Comparison of ENCODE assay signal across 13 mouse cellular contexts in genomic region chr2:92402591-92403326, GRCm38 (mm10). TPM values are rescaled to one million over a fixed set of nuclear protein-coding genes. Genes with fewer than 3 reads are reported as not detected.
A peak's percentile ranks its signal among the peaks of the same experiment; 100 is the strongest.
DNase-seq lines count a peak whose midpoint lies in the region; ATAC-seq and TF ChIP-seq lines count a peak whose summit lies in the region.
"Had no signal": no experiment of that assay in that cellular context is flagged by ENCODE, and none has a peak within 500 bp of the region (broad histone marks: within the 10 kb centered on the region; RNA-seq: fewer than 3 reads in every experiment).

No protein-coding gene starts in this region.

- 40% methylated on average over 4 of the region's 4 CpGs for WGBS in hindbrain, postnatal 0 days

- intact Hi-C loops in left cerebral cortex, postnatal 4 days (cut with DNase I) = no loop called here

- no peaks in the 10 kb centered on the region for H3K9me3 ChIP-seq in hindbrain, postnatal 0 days (ENCODE audit: low read length)

- DNase-seq in frontal cortex, postnatal 10 days (ENCODE audit: low spot score in 2 of 2) = no peak
- peak; percentile 81 for DNase-seq in left cerebral cortex, postnatal 4 days
- no peak for DNase-seq in left cerebral cortex, adult 9 months (ENCODE audit: low spot score in 2 of 2)
- peak; percentile 84 to 88 for DNase-seq in cerebellum, adult 18-20 months
- DNase-seq in hindbrain, postnatal 0 days (ENCODE audit: low spot score) = peak; percentile 68
- DNase-seq in embryo, embryonic 9.5 days (ENCODE audit: extremely low spot score) = no peak
- no peak for DNase-seq in embryo, embryonic 11 days
- DNase-seq: B cell, adult 2 months; lung, postnatal 10 days; right cerebral cortex, postnatal 4 days had no signal

- peaks cover 15% of the 10 kb centered on the region for H3K4me1 ChIP-seq in hindbrain, postnatal 0 days (ENCODE audit: insufficient read depth, low read length)

- no peak overlapping the region for H3K4me2 ChIP-seq in hindbrain, postnatal 0 days (ENCODE audit: low read depth, low read length)
- H3K4me2 ChIP-seq: heart, embryonic 11.5 days had no signal

- H3K36me3 ChIP-seq in hindbrain, postnatal 0 days (ENCODE audit: insufficient read depth, low read length) = peaks cover 26% of the 10 kb centered on the region

- ATAC-seq in frontal cortex, adult (ENCODE audit: low TSS enrichment) = peak; percentile 62
- ATAC-seq in hindbrain, postnatal 0 days = peak; percentile 55

- no peak overlapping the region for H3K4me3 ChIP-seq in hindbrain, postnatal 0 days (ENCODE audit: low read length)

- no peak for TF ChIP-seq CTCF in hindbrain, postnatal 0 days (IDR thresholded peaks at IDR 0.05; ENCODE audit: low read depth)

- H3K27ac ChIP-seq in hindbrain, postnatal 0 days = peak overlapping the region; percentile 86
- H3K27ac ChIP-seq: stomach, postnatal 0 days had no signal

- H3K9ac ChIP-seq in hindbrain, postnatal 0 days (replicated peaks; ENCODE audit: low read length) = no peak overlapping the region; the same call in 1 of the 2 replicates

- H3K27me3 ChIP-seq in hindbrain, postnatal 0 days (ENCODE audit: insufficient read depth, low read length) = no peaks in the 10 kb centered on the region

RNA-seq across cellular contexts. Expression of gene Mapk8ip1, which starts 1.7 kb away (rescaled TPM):
- total RNA-seq in left cerebral cortex, postnatal 4 days (2021) = 100 to 1,000 TPM; 306 to 339 TPM
- 361 and 373 TPM in 2 replicates for total RNA-seq in hindbrain, postnatal 0 days (2014; rRNA removed)
- 177 and 182 TPM in 2 replicates for polyA plus RNA-seq in hindbrain, postnatal 0 days (2015; fragmentation: Nextera tagmentation; extraction: Ambion mirVana)

RNA-seq across cellular contexts. Expression of gene 1700029I15Rik, which starts 20.4 kb away (rescaled TPM):
- total RNA-seq in left cerebral cortex, postnatal 4 days (2021) = 1 to 10 TPM; 2.8 to 3.2 TPM
- total RNA-seq in hindbrain, postnatal 0 days (2014; rRNA removed) = 1.6 and 1.8 TPM in 2 replicates
- polyA plus RNA-seq in hindbrain, postnatal 0 days (2015; fragmentation: Nextera tagmentation; extraction: Ambion mirVana) = 4.0 and 4.9 TPM in 2 replicates

RNA-seq across cellular contexts. Expression of gene Large2, which starts 28.1 kb away (rescaled TPM):
- under 1 TPM; 0.60 to 0.72 TPM for total RNA-seq in left cerebral cortex, postnatal 4 days (2021)
- total RNA-seq in hindbrain, postnatal 0 days (2014; rRNA removed) = 0.11 and 0.16 TPM in 2 replicates
- 1.8 and 2.1 TPM in 2 replicates for polyA plus RNA-seq in hindbrain, postnatal 0 days (2015; fragmentation: Nextera tagmentation; extraction: Ambion mirVana)

RNA-seq across cellular contexts. Expression of gene Pex16, which starts 28.3 kb away (rescaled TPM):
- 10 to 100 TPM; 34.0 to 34.5 TPM for total RNA-seq in left cerebral cortex, postnatal 4 days (2021)
- total RNA-seq in hindbrain, postnatal 0 days (2014; rRNA removed) = 27.8 and 35.2 TPM in 2 replicates
- 44.3 and 48.6 TPM in 2 replicates for polyA plus RNA-seq in hindbrain, postnatal 0 days (2015; fragmentation: Nextera tagmentation; extraction: Ambion mirVana)

RNA-seq across cellular contexts. Expression of gene Cry2, which starts 31.1 kb away (rescaled TPM):
- 10 to 100 TPM; 74.6 to 75.8 TPM for total RNA-seq in left cerebral cortex, postnatal 4 days (2021)
- total RNA-seq in hindbrain, postnatal 0 days (2014; rRNA removed) = 43.8 and 45.5 TPM in 2 replicates
- polyA plus RNA-seq in hindbrain, postnatal 0 days (2015; fragmentation: Nextera tagmentation; extraction: Ambion mirVana) = 50.6 and 52.0 TPM in 2 replicates

Comparison
In these comparisons a context has a peak if more than half of its experiments do, and no peak if none do; other contexts are left out.
1. DNase-seq: peak in left cerebral cortex, postnatal 4 days (single experiment), cerebellum, adult 18-20 months (2 of 2) and hindbrain, postnatal 0 days (single experiment); none in frontal cortex, postnatal 10 days (0 of 2), left cerebral cortex, adult 9 months (0 of 2), embryo, embryonic 9.5 days (single experiment) and embryo, embryonic 11 days (single experiment).